Mouse (Mus musculus): ENCODE data around the gene Sct.

- TF ChIP-seq CTCF (IDR thresholded peaks at IDR 0.05; ENCODE audit: low read depth, low read length) (no peak), POLR2A (IDR thresholded peaks at IDR 0.05; ENCODE audit: insufficient read depth, low read length) (no peak), EP300 (IDR thresholded peaks at IDR 0.05; ENCODE audit: insufficient read depth, low read depth, low read length) (no peak)
Measured at GRCm38 (mm10) chr7:141314416-141314815, 35.5 kb upstream of the Sct start.
